Mouse (Mus musculus) subcutaneous adipose tissue, adult 2 months (tissue): ENCODE results near the gene Fpgt. TPM values are rescaled to one million over a fixed set of nuclear protein-coding genes. Genes with fewer than 3 reads are reported as not detected.

Experiments used
- polyA plus RNA-seq: library from polyadenylated mRNA; depleted of rRNA; stranded (reverse); fragments of >200 nt; gene quantifications from 2 replicates; pipeline ENCODE4 v1.2.3, GENCODE M21; 2012; ENCODE audit warnings: low replicate concordance; rRNA removed

Fpgt gene
- polyA plus RNA-seq, result 12.8 and 15.3 TPM in 2 replicates

GRCm38 (mm10) chr3:155093116-155093956 lies at the start of gene Fpgt, which contains the start of gene Lrriq3:
Gene Fpgt (minus strand): TSS chr3:155093403.
Gene Lrriq3 (plus strand): TSS chr3:155093434.

GRCm38 (mm10) chr3:155055231-155055916 lies 37.8 kb downstream of the Fpgt start, which contains the start of gene Tnni3k:
Gene Tnni3k (minus strand): TSS chr3:155055407.

Other genes starting within 250 kb of the Fpgt start
- 0.10 TPM in 1 of 2 replicates, not detected in the other for gene Tnni3k, start 38.0 kb downstream of the Fpgt start, polyA plus RNA-seq
- gene Lrriq3, start within 50 bp of the Fpgt start, polyA plus RNA-seq, result 0.35 and 0.95 TPM in 2 replicates